Comparison of ENCODE assay signal across 8 mouse cellular contexts in the genomic region with DNA sequence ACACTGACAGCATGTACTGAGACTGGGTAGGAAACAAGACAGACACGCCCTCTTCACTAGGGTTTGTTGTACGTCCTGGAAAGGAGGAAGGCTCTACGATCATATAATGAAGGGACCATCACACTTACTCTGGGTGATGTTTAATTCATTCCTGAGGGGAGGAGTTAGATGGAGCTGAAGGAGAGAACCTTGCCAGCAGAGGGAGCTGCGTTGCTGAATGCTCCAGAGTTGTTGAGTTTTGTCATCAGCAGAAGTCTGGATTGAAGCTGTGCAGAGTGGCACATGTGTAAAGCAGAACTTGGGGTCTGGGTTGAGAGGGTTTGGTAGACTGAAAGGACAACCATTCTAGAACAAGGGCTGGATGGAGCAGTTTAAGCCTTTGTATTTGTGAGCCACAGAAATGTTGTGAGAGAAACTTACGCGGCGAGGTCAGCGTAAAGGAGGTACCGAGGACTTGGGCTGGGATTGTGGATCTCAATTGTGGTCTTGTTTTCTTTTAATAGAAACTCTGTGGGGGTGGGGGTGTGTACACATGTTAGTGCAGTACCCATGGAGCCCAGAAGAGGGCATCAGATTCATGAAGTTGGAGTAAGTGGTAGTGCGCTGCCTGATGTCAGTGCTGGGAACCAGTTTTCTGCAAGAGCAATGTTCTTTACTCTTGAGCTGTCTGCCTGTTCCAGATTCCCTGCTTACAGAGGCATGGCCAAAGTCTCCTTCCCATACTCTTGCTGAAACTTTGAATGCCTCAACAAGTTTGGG. TPM values are rescaled to one million over a fixed set of nuclear protein-coding genes. Genes with fewer than 3 reads are reported as not detected.
DNase-seq lines count a peak whose midpoint lies in the region; ATAC-seq and TF ChIP-seq lines count a peak whose summit lies in the region.
"Had no signal": no experiment of that assay in that cellular context is flagged by ENCODE, and none has a peak within 500 bp of the region (broad histone marks: within the 10 kb centered on the region; RNA-seq: fewer than 3 reads in every experiment).

No protein-coding gene starts in this region.

- in situ Hi-C loops in Patski (cut with MboI; ENCODE audit: low pct_unique_long_range_greater_than_20kb) = loop anchor here (10.0 to 25.0 kb wide), 2 partner anchors 494 to 682 kb away; partner anchors contain the start of genes Dcp1a and Rft1

- TF ChIP-seq CTCF in Patski (IDR thresholded peaks at IDR 0.05) = peak; percentile 39

- WGBS in midbrain, embryonic 14.5 days = 97% methylated on average over 10 of the region's 10 CpGs
- 97% methylated on average over 10 of the region's 10 CpGs for whole genome bisulfite sequencing in midbrain, embryonic 15.5 days
- WGBS in hindbrain, embryonic 13.5 days = 97% methylated on average over 10 of the region's 10 CpGs

- POLR2A ChIA-PET in Patski (lab: Charles Lee) = no interaction called here

- CTCF ChIA-PET in Patski (lab: Charles Lee) = interaction anchor here (1.2 to 1.6 kb wide), 2 partner anchors 8 to 27 kb away, joined by 3 to 4 read pairs; no protein-coding TSS in a partner anchor

- H3K4me1 ChIP-seq in midbrain, embryonic 14.5 days (ENCODE audit: control insufficient read depth, insufficient read depth, low read length) = 0 out of 2 replicates have a peak, but pooled peaks cover 3% of the 10 kb centered on the region
- H3K4me1 ChIP-seq in midbrain, embryonic 15.5 days = peaks cover 10% of the 10 kb centered on the region
- H3K4me1 ChIP-seq in hindbrain, embryonic 13.5 days (replicated peaks) = peaks cover 11% of the 10 kb centered on the region

- H3K27ac ChIP-seq in midbrain, embryonic 14.5 days (replicated peaks; ENCODE audit: low read depth, low read length) = no peak overlapping the region
- no peak overlapping the region for H3K27ac ChIP-seq in midbrain, embryonic 15.5 days
- H3K27ac ChIP-seq in hindbrain, embryonic 13.5 days = no peak overlapping the region
- H3K27ac ChIP-seq: limb, embryonic 12.5 days had no signal

- peaks cover 66% of the 10 kb centered on the region for H3K36me3 ChIP-seq in midbrain, embryonic 14.5 days (ENCODE audit: control insufficient read depth, insufficient read depth, low read length)
- peaks cover 59% of the 10 kb centered on the region for H3K36me3 ChIP-seq in midbrain, embryonic 15.5 days (replicated peaks)
- peaks cover 69% of the 10 kb centered on the region for H3K36me3 ChIP-seq in hindbrain, embryonic 13.5 days

- no peak overlapping the region for H3K4me2 ChIP-seq in midbrain, embryonic 14.5 days (ENCODE audit: low read length)
- H3K4me2 ChIP-seq in midbrain, embryonic 15.5 days = no peak overlapping the region
- H3K4me2 ChIP-seq in hindbrain, embryonic 13.5 days = no peak overlapping the region

- H3K4me3 ChIP-seq in midbrain, embryonic 14.5 days (replicated peaks; ENCODE audit: low read depth, low read length) = no peak overlapping the region
- H3K4me3 ChIP-seq in midbrain, embryonic 15.5 days = no peak overlapping the region
- H3K4me3 ChIP-seq in hindbrain, embryonic 13.5 days = no peak overlapping the region
- H3K4me3 ChIP-seq: limb, embryonic 12.5 days had no signal

- H3K9me3 ChIP-seq in midbrain, embryonic 14.5 days (ENCODE audit: control insufficient read depth, low read length) = no peaks in the 10 kb centered on the region
- no peaks in the 10 kb centered on the region for H3K9me3 ChIP-seq in midbrain, embryonic 15.5 days
- H3K9me3 ChIP-seq in hindbrain, embryonic 13.5 days = no peaks in the 10 kb centered on the region

- ATAC-seq in midbrain, embryonic 14.5 days (ENCODE audit: low FRiP score, low TSS enrichment) = no peak
- ATAC-seq in midbrain, embryonic 15.5 days (replicated peaks) = no peak
- ATAC-seq in Patski = no peak
- ATAC-seq in hindbrain, embryonic 13.5 days (ENCODE audit: low FRiP score) = no peak

- peak; percentile 19 for DNase-seq in midbrain, embryonic 14.5 days
- no peak for DNase-seq in Patski (ENCODE audit: low read depth, low spot score)
- DNase-seq in induced T-regulatory cell, adult 2 months (ENCODE audit: low read depth) = peak; percentile 75
- peak; percentile 61 for DNase-seq in thymus, postnatal 0 days (ENCODE audit: low spot score)
- no peak for DNase-seq in heart, adult 9 months (ENCODE audit: low spot score in 2 of 2)

- H3K27me3 ChIP-seq in midbrain, embryonic 14.5 days (ENCODE audit: control insufficient read depth, insufficient read depth, low read length) = no peaks in the 10 kb centered on the region
- H3K27me3 ChIP-seq in midbrain, embryonic 15.5 days (replicated peaks) = no peaks in the 10 kb centered on the region
- no peaks in the 10 kb centered on the region for H3K27me3 ChIP-seq in Patski
- H3K27me3 ChIP-seq in hindbrain, embryonic 13.5 days = no peaks in the 10 kb centered on the region
- H3K27me3 ChIP-seq: limb, embryonic 12.5 days had no signal

- H3K9ac ChIP-seq in midbrain, embryonic 14.5 days (replicated peaks; ENCODE audit: low read length) = no peak overlapping the region
- H3K9ac ChIP-seq in midbrain, embryonic 15.5 days = no peak overlapping the region
- H3K9ac ChIP-seq in hindbrain, embryonic 13.5 days = no peak overlapping the region
- H3K9ac ChIP-seq: limb, embryonic 12.5 days had no signal

RNA-seq across cellular contexts. Expression of gene Actr8, which starts 2.5 kb away (rescaled TPM):
- polyA plus RNA-seq in midbrain, embryonic 14.5 days (2014; fragmentation: Nextera tagmentation; extraction: Ambion mirVana) = 61.0 and 63.8 TPM in 2 replicates
- 84.8 and 86.1 TPM in 2 replicates for polyA plus RNA-seq in midbrain, embryonic 15.5 days (2015; fragmentation: Nextera tagmentation; extraction: Ambion mirVana)
- polyA plus RNA-seq in Patski (2021) = 63.4 TPM
- 53.9 and 58.7 TPM in 2 replicates for polyA plus RNA-seq in thymus, postnatal 0 days (2015; fragmentation: Nextera tagmentation; extraction: Ambion mirVana)
- polyA plus RNA-seq in hindbrain, embryonic 13.5 days (2015; fragmentation: Nextera tagmentation; extraction: Ambion mirVana) = 83.9 and 86.6 TPM in 2 replicates

RNA-seq across cellular contexts. Expression of gene Selenok, which starts 12.5 kb away (rescaled TPM):
- polyA plus RNA-seq in midbrain, embryonic 14.5 days (2014; fragmentation: Nextera tagmentation; extraction: Ambion mirVana) = 356 and 457 TPM in 2 replicates
- polyA plus RNA-seq in midbrain, embryonic 15.5 days (2015; fragmentation: Nextera tagmentation; extraction: Ambion mirVana) = 360 and 386 TPM in 2 replicates
- polyA plus RNA-seq in Patski (2021) = 190 TPM
- polyA plus RNA-seq in thymus, postnatal 0 days (2015; fragmentation: Nextera tagmentation; extraction: Ambion mirVana) = 345 and 371 TPM in 2 replicates
- polyA plus RNA-seq in hindbrain, embryonic 13.5 days (2015; fragmentation: Nextera tagmentation; extraction: Ambion mirVana) = 440 and 455 TPM in 2 replicates

RNA-seq across cellular contexts. Expression of gene Il17rb, which starts 28.1 kb away (rescaled TPM):
- 1.1 and 1.3 TPM in 2 replicates for polyA plus RNA-seq in midbrain, embryonic 14.5 days (2014; fragmentation: Nextera tagmentation; extraction: Ambion mirVana)
- 2.1 TPM in 2 replicates for polyA plus RNA-seq in midbrain, embryonic 15.5 days (2015; fragmentation: Nextera tagmentation; extraction: Ambion mirVana)
- polyA plus RNA-seq in Patski (2021) = 0.17 TPM
- polyA plus RNA-seq in thymus, postnatal 0 days (2015; fragmentation: Nextera tagmentation; extraction: Ambion mirVana) = 22.9 and 27.9 TPM in 2 replicates
- polyA plus RNA-seq in hindbrain, embryonic 13.5 days (2015; fragmentation: Nextera tagmentation; extraction: Ambion mirVana) = 0.93 and 1.4 TPM in 2 replicates

RNA-seq across cellular contexts. Expression of gene Chdh, which starts 28.2 kb away (rescaled TPM):
- polyA plus RNA-seq in midbrain, embryonic 14.5 days (2014; fragmentation: Nextera tagmentation; extraction: Ambion mirVana) = 0.21 and 0.45 TPM in 2 replicates
- polyA plus RNA-seq in midbrain, embryonic 15.5 days (2015; fragmentation: Nextera tagmentation; extraction: Ambion mirVana) = 0.40 and 0.48 TPM in 2 replicates
- polyA plus RNA-seq in Patski (2021) = 1.9 TPM
- 8.2 and 10.1 TPM in 2 replicates for polyA plus RNA-seq in thymus, postnatal 0 days (2015; fragmentation: Nextera tagmentation; extraction: Ambion mirVana)
- 0.48 and 0.62 TPM in 2 replicates for polyA plus RNA-seq in hindbrain, embryonic 13.5 days (2015; fragmentation: Nextera tagmentation; extraction: Ambion mirVana)

Comparison
In these comparisons a context has a peak if more than half of its experiments do, and no peak if none do; other contexts are left out.
1. DNase-seq: peak in midbrain, embryonic 14.5 days (single experiment), induced T-regulatory cell, adult 2 months (single experiment) and thymus, postnatal 0 days (single experiment); none in Patski (single experiment) and heart, adult 9 months (0 of 2).